Mouse (Mus musculus) layer of hippocampus, postnatal 14 days (tissue): ENCODE data around the gene Rabggtb. TPM values are rescaled to one million over a fixed set of nuclear protein-coding genes. Genes with fewer than 3 reads are reported as not detected.

ENCODE experiments used
- DNase-seq, 2 experiments: peaks; one replicate each; pipeline ENCODE4 v3.0.0; 2021 to 2022; ENCODE audit warnings: low spot score in 2 of 2, mixed read lengths in 1 of 2
- long read RNA-seq, 2 experiments: library from polyadenylated mRNA; stranded (forward); transcript quantifications; one replicate each; pipeline ENCODE4 v2.0.0; 2021
- total RNA-seq, 2 experiments: library from RNA; stranded (reverse); gene quantifications; 2 replicates each; pipeline ENCODE4 v1.2.3; 2021

Rabggtb gene
- 10 to 100 TPM; 70.4 to 72.7 TPM for total RNA-seq
- long read RNA-seq, experiment 1, transcript Rabggtb-201 (9 exons, 1,381 nt): major isoform, 33 of 46 reads
- long read RNA-seq, experiment 1, partial matches to known transcripts: 2 of 46 reads
- long read RNA-seq, experiment 1, other reads (novel, unspliced or antisense): 5 of 46 reads
- long read RNA-seq, experiment 2, transcript Rabggtb-201 (9 exons, 1,381 nt): major isoform, 42 of 60 reads
- long read RNA-seq, experiment 2, partial matches to known transcripts: 4 of 60 reads
- long read RNA-seq, experiment 2, other reads (novel, unspliced or antisense): 10 of 60 reads

GRCm38 (mm10) chr3:153912546-153913509, at the start of gene Rabggtb:
Rabggtb (minus strand) TSS chr3:153913009.
- peak; percentile 93 to 96 for DNase-seq

- no peak for DNase-seq
Observed at GRCm38 (mm10) chr3:153961632-153962389, 49.0 kb upstream of the Rabggtb start.

DNA sequence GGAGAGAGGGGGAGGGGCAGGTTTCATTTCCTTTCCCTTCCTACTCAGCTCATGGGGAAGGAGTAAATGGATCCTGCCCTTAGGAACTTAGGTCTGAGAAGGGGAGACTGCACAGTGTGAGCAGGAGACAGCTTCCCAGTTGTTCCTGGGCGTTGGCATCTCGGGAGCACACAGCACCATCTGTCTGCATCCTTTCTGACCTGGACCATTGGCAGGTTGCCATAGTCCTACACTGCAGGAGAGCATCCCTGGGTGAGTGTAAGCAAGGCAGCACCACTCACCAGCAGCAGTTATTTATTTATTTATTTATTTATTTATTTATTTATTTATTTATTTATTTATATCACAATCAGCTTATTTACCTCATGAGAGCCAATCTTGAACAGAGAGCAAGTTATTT, 48.1 kb upstream of the Rabggtb start:
- DNase-seq: no peak

DNA sequence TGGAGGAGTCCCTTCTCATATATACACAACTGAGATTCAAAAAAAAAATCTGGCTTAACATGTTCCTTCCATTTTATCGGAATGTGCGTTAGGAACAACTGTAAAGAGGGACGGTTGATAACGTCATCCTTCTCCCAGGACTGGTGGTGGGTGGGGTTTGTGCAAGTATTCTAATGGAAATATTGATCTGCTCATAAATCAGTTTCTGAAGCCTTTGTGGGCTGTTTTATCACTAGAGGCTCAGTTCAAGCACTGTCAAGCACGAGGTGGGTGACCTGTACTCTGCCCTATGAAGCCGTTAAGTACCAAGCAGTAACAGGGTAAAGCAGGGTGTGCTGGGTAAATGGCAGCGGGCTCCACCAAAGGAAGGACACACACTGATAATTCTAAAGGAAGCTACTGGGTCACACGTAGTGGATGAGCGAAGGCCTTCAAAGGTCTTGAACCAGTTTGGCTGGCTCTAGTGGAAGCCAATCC, 47.0 kb upstream of the Rabggtb start:
- DNase-seq: no peak

DNA sequence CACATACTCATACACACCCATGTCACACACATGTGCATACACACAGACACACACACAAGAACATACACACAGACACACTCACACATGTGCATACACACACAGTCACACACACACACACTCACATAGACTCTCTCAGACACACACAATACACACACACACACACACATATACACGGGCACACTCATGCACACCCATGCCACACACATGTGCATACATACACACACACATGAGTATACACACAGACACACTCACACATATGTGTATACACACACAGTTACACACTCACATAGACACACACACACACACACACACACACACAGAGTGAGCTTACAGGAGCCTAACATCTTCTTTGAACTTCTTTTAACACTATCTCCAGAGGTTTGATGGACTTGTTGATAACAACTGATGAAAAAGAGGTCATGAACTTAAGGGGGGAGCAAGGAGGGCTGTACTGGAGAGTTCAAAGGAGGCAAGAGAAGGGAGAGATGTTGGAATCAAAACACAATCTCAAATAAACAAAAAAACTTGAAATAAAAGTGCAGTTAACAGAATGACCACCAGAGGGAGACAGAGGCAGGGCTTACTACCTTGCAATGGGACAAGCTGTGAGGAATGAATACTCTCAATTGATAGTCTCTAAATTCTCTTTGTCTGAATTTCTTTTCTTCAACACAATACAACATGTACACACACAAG, 46.4 kb upstream of the Rabggtb start:
- DNase-seq: peak in 1 of 2 experiments; percentile 75

- DNase-seq: no peak
Observed at GRCm38 (mm10) chr3:153957916-153958315, 45.1 kb upstream of the Rabggtb start.

GRCm38 (mm10) chr3:153948176-153948575, 35.4 kb upstream of the Rabggtb start:
- DNase-seq: no peak

DNA sequence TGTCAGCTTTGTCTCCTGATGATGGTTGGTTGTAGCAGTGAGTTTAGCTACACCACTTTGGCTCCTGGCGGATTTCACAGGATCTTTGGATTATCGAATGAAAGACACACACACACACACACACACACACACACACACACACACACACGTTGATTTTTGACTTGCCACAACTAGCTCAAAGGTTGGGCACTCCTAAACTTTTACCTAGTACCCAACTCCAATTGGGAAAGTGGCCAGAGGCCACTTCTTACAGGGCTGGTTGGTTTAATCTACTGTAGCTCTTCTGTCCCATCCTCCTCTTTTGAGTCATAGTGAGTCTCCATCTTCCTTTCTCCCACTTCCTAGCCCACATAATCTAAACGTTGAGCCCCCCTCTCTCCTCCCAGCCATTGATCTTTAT, 34.5 kb upstream of the Rabggtb start:
- no peak for DNase-seq

DNA sequence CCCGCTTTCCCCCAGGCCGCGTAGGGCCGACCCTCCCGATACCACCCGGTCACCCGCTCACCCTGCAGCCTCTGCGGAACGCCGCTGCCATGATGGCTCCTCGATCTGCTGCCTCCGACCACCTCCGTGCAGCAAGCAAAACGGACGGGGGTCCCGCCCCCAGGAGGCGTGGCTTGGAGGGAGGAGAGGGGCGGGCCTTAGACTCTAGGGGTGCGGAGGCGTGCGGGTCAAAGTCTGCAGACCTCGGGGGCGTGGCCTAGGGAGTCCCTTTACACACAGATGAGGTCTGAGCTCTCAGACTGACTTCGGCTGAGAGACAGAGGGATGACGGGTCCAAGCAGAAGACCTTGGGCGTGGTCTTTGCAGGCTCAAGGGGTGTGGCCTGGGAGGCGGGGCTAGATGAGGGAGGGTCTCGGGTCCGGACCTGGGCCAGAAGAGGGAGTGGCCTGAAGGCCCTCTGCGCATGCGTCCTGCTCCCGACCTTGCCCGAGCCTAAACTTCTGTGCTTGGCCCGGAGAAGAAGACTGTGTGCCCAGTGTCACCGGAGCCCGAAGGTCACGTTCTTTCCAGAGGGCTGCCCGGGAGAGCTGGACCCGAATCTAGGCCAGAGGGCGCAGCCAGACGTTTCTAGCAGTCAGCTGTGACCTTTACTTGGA, 31.7 kb upstream of the Rabggtb start, which contains the start of gene Acadm:
Gene Acadm (minus strand): TSS at position 298 of the 656 bp plus-strand sequence.
- peak; percentile 93 to 95 for DNase-seq

GRCm38 (mm10) chr3:153943901-153944334, 31.1 kb upstream of the Rabggtb start:
- no peak for DNase-seq

DNA sequence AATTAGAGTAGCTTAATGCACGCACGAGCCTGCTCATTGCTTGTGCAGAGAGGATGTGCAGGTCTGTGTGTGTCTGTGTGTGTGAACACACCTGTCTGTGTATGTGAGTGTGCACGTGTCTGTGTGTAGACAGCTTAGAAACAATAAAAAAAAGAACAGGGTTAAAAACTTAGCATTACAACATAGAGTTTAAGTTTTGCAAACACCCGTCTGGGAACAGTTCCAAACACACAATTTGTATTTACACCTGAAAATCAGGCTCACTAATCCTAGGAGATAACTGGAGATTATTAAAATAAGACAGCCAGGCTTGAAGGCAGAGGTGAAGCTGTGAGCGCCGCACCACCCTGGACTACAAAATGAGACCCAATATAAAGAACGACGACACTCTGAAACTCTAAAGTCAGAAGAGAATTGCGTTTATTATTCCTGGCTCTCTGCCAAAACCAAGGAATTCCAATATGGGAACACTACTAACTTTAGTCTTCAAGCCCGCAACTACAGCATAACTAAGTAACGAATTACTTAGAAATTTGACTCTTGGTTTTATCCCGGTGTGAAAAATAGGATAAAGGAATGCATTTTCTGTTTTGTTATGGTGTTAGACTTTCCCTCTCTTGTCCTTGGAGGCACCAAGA, 30.3 kb upstream of the Rabggtb start:
- DNase-seq: no peak

DNA sequence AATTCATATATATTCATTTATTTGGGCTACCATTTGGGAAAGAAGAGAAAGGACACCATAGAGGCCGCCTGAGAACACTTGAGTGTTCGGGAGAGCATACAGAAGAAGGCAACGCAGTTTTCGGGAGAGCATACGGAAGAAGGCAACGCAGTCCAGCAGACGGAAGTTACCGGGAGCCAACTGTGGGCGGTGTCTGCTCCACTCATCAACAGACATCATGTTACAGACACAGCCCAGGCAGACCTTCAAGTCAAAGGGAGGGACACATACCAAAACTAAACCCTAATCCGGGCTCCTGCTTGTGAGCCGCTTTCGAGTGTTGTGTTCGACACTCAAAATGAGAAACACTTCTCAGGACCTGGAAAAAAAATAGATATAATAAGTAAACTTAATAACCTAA, 28.8 kb upstream of the Rabggtb start:
- no peak for DNase-seq

GRCm38 (mm10) chr3:153940486-153940885, 27.7 kb upstream of the Rabggtb start:
- DNase-seq: no peak

GRCm38 (mm10) chr3:153940021-153940420, 27.2 kb upstream of the Rabggtb start:
- DNase-seq: no peak

DNA sequence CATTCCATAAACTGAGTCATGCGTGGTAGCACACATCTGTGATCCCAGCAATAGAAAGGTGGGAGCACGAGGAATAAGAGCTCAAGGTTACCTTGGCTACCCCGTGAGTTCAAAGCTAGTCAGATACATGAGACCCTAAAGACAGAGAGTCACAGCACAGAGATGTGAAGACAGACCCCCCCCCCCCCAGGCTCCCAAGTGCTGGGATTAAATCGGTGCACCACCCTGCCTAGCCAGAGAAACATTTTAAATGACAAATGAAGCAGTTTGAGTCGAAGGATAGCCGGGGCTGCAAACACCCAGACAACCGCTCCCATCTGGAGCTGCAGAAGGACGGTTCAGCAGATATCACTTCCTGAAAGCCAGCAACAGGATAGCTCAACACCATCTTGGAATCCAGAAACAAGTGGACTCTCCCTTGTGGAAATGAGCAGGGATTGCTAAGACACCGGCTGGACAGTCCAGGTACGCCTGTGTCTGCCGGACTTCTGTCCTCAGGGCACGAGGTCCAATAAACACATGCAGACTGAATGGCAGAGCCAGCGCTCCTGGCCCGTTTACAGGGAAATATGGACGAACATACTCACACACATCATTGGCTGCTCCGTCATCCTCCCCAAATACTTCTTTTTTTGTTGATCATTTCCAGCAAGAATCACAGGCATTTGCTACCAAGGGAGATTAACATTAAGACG, 24.5 kb upstream of the Rabggtb start:
- DNase-seq: no peak

DNA sequence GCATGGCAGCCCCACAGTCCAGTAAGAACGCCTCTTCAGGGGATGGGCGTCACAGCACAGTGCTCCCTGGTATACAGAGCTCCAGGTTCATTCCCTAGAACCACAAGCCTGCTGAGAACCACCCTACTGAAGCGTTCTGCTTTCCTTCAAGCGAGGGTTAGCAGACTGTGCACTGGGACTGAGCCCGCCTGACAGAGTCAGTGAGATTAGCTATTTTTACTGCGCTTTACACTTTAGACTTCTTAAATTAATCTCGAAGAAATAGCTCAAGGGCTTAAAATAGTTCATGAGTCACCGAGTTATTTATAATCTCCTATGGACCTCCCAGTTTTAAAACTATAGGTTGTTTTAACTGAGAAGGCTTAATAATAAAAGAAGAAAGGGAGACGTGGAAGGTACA, 23.1 kb upstream of the Rabggtb start:
- DNase-seq: no peak

DNA sequence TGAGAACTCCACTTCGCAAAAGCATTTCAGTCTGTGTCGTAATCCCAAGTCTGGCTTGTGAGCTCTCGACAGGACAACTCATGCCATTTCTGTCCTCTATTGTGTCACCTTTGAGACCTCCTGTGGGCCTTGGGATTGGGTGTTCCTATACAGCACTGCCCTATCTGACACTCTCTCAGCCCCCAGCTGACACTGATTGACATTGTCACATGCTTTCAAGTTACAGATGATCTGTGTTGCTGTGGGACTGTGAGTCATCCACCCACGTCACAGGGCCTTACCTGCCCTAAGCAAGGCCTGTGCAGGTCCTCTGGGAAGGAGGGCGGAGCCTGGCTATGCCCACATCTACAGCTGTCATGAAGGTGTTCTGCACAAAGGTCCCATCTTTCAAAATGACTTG, 19.7 kb upstream of the Rabggtb start:
- DNase-seq: no peak

- no peak for DNase-seq
Observed at GRCm38 (mm10) chr3:153929526-153929925, 16.7 kb upstream of the Rabggtb start.

DNA sequence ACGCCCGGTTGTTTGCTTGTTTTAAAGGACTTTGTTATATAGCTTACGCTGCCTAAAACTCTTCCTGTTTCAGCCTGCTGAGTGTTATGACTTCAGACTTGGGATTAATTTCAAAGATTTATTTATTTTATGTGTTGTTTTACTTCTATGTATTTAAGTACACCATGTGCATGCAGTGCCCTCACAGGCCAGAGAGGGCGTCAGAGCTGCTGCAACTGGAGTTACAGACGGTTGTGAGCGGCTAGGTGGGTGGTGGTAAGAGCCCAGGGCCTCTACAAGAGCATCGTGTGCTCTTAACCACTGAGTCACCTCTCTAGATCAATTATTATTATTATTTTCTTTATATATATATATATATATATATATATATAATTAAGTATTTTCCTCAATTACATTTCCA, 13.5 kb upstream of the Rabggtb start:
- DNase-seq: no peak
